Mouse (Mus musculus) WW6 (cell line): Measurements from ENCODE around the gene Usp7.

Experiments used
- DNase-seq: peaks from one replicate; pipeline ENCODE4 v3.0.0-alpha.2; 2013; ENCODE audit warnings: low read depth, low spot score

Gene Usp7

GRCm38 (mm10) chr16:8724031-8724430 lies 68.1 kb downstream of the Usp7 start:
- no peak for DNase-seq

GRCm38 (mm10) chr16:8720447-8720846 lies 71.7 kb downstream of the Usp7 start:
- DNase-seq = no peak

DNA sequence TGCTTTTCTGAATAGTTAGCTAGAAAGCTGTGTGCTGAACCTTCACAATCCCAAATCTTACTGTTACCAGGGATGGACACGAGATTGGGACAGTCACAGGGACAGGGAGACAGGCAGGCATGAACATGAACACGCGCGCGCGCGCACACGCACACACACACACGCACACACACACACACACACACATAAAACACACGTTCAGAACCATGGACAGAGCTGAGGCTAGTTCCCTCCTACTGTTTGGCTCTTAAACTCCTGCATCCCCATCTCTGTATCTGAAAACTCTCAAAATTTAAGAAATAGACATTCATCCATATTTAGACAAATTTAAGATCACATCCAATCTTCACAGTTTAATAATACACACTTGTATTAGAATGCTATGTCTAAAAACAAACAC lies 74.4 kb downstream of the Usp7 start:
- DNase-seq = no peak

- no peak for DNase-seq
Measured at GRCm38 (mm10) chr16:8716300-8716699, 75.8 kb downstream of the Usp7 start.

DNA sequence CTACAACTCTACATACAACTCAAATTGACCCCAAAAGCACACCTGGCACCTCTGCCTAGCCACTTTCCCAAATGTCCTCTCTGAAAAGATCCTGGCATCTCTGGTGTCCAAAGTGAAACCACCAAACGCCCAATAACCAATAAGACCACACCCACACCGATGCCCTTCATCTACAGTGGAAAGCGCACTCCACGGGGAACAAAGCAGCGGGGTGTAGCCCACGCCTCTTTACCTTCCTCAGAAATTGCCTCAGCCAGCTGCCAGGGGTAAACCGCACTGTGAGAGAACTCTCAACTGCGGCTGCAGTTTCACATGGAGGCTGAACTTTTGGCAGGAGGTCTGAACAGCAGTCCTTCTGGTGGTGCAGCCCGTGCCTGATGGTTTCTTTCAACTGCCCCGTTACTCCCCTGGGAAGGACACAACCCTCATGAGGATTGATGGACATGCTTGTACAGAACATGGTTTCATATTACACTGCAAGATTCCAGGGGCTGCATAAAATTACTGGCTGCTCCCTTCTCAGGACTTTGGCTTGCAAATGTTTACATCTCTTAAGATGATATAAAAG lies 76.5 kb downstream of the Usp7 start:
- no peak for DNase-seq

DNA sequence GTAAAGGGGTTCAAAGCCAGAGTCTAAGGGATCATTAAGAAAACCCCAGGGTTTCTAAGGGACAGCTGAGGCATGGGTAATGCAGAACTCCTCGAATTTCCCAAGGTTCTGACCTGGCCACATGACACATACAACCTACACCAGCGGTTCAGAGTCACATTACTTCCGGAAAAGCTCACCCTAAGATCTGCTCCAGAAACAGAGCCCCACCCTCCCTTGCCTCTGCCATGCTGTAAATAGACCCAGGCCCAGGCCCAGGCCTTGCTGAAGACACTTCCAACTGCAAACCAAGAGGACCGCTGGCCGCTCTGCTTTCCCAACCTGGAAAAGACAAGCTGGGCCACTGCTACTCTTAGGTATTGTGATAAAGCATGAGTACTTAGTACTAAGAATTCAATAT lies 77.3 kb downstream of the Usp7 start:
- no peak for DNase-seq

GRCm38 (mm10) chr16:8711998-8712397 lies 80.1 kb downstream of the Usp7 start:
- no peak for DNase-seq

DNA sequence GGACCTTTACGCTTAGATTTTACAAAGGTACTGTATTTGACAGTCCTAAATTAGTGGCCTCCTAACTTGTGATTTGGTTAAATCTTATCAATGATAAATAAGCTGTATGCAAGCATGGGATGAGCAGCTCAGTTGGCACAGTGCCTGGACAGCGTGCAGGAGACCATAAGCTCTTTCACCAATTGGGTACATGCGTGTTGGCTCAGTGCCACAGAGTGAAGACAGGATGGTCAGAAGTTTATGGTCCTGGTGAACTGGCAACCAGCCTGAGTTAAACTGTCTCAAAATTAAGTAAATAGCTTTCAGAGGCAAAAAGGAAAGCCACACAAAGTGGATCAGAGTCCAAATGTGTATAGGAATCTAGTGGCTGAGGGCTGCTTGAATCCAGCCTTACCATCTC lies 91.5 kb downstream of the Usp7 start:
- no peak for DNase-seq

DNA sequence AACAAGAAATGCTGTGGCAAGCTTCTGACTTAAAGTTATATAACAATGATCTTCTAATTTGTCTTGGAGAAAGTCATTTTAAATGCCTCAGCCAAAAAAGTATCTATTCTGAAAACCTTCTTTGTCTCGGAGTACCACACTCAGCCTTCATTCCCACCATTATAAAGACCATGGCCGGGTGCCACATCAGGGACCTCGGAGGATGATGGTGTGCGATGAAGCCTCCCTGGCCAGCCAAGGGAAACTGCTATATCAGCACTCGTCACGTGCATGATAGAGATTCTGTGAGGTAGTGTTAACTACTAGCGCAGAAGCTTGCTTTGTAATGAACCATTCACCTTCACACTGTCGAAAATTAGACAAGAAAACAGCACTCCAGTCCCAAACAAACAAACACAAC lies 92.6 kb downstream of the Usp7 start:
- DNase-seq = no peak

DNA sequence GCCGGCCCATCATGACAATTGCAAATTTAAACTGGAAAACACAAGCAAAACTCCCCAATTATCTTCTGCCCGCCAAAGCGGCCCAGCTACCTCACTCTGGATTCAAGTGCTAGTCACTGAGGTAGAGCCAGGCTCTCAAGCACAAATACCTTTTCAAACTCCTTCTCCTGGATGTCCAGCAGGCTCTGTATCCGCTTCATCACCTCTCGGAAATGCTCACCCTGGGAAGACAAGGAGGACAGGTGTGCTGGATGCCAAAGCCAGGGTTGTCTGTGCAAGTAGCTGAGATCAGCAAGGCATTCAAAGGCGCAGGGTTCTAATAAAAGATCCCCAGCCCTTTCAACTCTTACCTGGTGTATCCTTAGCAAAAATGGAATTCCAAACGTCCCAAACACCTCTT lies 100.9 kb downstream of the Usp7 start:
- DNase-seq = no peak

- DNase-seq = no peak
Measured at GRCm38 (mm10) chr16:8689979-8690656, 102.0 kb downstream of the Usp7 start.

- no peak for DNase-seq
Measured at GRCm38 (mm10) chr16:8687559-8688112, 104.5 kb downstream of the Usp7 start.

DNA sequence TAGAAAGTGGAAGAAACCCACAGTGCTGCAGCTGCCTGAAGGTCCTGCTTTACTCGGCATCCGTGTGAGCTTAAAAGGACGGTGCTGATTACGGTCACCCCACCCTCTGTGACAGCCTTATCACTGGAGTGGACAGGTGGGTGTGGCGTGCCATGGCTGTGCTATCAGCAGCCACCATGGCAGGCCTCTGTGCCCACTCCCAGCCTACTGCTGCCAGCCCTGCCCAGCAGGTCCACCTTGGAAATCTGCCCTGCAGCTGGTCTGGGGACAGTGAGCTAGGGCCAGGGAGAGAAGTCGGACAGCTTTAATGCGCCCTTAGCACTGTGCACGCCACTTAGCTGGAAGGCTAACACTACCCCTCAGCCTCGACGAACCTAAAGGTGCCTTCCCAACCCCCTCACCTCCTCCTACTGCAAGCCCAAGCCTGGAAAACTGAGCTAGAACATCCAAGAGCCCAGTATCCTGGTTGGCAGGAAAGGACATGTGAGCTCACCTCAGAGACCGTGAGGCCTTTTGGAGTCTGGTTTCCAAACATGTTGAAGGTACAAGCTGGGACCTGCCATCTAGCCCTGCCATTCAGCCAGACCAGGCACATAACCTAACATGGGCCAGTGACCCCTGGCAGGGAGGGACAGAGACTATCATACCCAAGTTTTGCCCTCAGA lies 105.1 kb downstream of the Usp7 start:
- DNase-seq = no peak

- DNase-seq = peak; percentile 67
Measured at GRCm38 (mm10) chr16:8686121-8686870, 105.8 kb downstream of the Usp7 start.

GRCm38 (mm10) chr16:8685087-8685486 lies 107.0 kb downstream of the Usp7 start:
- no peak for DNase-seq

GRCm38 (mm10) chr16:8680470-8680869 lies 111.6 kb downstream of the Usp7 start, which contains the start of gene Gm5767:
Gene Gm5767 (plus strand): TSS chr16:8680770.
- no peak for DNase-seq

DNA sequence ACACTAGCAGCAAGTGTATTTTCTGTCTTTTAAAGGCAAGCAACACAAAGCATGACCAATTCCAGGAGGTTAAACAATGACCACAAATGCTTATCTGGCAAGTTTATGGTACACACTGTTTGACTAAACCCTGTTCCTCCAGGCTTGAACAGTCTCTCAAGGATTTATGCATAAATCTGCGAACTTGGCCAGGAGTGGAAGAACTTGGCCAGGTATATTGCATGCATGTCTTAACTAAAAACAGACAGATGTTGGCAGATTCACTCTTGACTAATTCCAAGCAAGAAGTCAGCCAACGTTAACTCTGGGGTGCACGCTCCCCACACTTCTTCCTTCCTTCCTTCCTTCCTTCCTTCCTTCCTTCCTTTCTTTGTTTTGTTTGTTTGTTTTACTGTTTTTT lies 112.3 kb downstream of the Usp7 start:
- no peak for DNase-seq

GRCm38 (mm10) chr16:8678676-8679075 lies 113.4 kb downstream of the Usp7 start:
- DNase-seq = no peak

DNA sequence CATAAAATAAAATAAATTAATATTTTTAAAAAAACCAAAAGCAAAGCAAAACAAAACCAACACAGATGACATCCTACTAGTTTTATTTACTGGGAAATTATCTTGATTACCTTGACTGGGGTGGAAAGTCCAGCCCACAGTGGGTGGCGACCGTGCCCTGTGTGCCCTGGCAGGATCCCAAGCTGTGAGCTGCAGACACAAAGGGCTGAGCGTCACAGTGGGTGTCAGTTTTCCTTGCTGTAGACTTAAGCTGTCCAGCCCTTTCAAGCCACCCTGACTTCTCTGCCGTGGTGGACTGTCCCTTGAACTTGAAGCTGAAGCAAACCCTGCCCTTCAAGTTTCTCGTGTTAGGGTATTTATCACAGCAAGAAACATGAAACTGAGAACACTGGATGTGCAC lies 114.1 kb downstream of the Usp7 start:
- no peak for DNase-seq

DNA sequence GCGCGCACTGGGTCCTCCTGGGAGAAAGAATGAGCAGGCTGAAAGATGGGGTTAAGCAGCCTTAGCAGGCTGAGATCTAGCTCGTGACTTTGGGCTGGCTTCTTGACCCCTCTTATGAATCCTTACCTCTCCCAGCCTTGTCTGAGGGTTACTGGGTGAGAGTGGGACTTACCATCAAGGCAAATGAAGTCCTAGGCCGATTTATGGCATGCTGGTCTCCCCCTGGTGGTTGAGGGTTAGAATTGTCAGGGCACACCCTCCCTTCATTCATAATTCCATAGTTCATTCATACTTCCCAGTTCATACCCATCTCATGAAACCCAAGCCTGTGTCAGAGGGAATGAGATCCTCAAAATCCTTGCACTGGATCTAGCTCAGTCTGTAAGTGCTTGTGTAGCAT lies 115.3 kb downstream of the Usp7 start:
- no peak for DNase-seq

- DNase-seq = no peak
Measured at GRCm38 (mm10) chr16:8676228-8676627, 115.9 kb downstream of the Usp7 start.

DNA sequence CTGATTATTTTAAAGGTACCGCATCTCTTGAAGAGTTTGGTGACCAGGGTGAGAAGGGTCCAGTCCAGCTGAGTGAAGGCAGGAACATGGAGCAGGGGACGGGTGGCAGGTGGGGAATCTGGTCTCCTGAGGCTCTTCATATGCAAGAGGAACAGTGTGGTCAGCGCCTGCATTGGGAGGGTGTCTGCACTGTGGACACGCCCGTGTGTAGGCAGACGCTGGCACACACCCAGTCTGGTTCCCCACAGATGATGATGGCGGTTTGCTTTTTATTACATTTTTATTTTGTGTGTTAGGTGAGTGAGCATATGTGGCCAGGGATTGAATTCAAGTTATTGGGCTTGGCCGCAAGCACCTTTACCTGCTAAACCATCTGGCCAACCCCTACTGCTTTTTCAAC lies 116.5 kb downstream of the Usp7 start:
- no peak for DNase-seq
